Mouse (Mus musculus): ENCODE data around the gene Gm9913.

Gene Gm9913

DNA sequence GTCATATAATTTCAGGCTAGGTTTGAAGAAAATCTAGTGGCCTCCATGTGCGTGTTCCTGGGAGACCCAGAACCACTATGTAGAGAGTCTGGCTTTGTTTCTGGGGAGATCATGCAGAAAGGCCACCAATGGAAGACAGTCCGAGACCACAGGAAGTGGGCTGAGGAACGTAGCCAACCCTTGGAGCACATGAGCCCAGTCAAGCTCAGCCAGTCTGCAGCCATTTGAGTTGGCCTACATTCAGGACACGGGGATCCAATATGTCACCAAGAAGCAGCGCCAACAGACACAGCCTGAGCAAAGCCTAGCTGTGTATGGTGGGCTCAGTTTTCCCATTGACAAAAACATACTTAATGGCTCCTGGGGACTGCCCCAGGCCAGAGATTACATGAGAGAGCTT, 8.2 kb upstream of the Gm9913 start:
- in situ Hi-C loops (cut with MseI, MboI) = no loop called here

- in situ Hi-C loops (cut with MseI, MboI) = no loop called here
Measured at GRCm38 (mm10) chr2:125498216-125498615, 6.7 kb upstream of the Gm9913 start.

DNA sequence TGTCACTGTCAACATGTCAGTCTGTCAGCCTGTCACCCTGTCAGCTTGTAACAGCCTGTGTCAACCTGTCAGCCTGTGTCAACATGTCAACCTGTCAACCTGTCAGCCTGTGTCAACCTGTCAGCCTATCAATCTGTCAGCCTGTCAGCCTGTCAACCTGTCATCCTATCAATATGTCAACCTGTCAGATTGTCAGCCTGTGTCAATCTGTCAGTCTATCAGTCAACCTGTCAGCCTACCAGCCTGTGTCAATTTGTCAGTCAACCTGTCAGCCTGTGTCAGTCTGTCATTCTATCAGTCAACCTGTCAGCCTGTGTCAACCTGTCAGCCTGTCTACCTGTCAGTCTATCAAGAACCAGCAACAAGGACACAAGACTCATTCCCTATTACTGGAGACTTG, 3.4 kb upstream of the Gm9913 start:
- in situ Hi-C loops (cut with MseI, MboI) = no loop called here

DNA sequence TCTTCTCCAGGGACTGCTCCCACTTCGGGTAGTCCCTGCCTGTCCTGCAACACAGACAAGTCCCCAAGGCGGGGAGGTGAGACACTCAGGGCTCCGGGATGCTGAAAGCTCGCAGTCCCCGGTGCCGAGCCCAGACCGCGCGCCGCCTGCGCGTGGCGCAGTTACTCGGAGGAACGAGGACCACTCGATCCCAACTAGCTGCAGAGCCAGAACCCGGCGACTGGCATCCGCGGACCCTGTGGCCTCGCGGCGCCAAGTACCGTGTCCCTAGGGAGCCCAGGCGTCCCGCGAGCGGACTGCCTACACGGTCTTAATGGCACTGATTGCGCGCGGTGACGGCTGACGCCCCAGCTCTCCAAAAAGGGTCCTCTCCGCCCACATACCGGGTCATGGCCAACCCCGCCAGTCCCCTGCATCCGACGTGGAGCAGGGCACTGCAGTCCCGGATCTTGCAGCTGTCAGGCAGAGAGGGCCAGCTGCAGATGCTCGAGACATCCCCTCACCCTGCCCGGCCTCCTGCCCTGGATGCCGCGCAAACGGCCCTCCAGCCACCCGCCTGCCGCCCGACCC, 942 bp downstream of the Gm9913 start:
- in situ Hi-C loops (cut with MseI, MboI) = no loop called here

DNA sequence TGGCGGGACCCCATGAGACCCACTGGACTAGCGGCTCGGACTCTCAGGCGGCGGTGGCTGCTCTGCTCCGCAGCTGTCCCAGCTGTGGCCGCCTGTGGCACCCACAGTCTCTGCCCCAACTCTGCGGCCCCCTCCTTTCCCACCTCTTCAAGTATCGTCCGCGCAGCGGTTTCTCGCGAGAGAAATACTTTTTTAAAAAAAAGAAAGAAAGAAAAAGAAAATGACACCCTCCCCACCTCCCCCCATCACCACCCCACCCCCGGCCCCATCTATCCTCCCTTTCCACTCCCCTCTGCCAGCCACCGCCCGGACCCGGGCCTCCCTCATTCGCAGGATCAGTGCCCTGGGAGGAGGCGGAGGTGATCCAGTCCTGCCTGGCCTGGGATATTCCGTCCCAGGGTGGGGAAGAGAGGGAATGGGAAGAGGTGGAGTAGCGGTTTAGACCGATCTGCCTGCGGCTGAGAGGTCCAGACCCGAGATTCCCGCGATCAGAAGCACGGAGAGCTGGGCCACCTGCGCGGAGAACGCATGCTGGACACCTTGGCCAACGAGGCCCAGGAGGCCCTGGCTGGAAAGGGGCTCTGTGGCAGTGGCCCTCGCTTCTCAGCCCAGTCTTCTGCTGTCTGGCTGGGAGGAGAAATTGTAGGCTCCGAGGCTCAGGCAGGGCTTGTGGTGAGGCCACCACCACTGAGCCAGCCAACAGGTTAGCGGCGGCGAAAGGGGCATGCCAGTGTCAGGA, 1.6 kb downstream of the Gm9913 start:
- in situ Hi-C loops (cut with MseI, MboI) = no loop called here

DNA sequence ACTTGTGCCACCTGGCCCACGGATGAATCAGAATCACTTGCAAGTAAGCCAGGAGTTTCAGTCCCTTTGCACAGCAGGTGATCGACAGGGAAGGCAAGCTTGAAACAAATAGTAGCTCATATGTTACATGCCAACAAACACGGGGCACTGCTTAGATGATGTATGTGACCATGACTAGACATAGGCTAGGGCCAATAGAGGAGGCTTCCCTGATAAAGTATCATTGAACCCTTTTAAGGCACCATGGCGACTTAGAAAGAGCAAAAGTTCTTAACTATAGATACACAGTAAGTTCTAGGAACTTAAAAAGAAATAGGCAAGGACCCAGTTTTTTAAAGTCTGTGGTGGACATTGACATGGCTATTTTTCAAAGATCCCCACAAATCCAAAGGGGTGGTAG, 3.0 kb downstream of the Gm9913 start, which contains the start of gene Fbn1:
Fbn1 (minus strand) TSS at position 101 of the 400 bp plus-strand sequence.
- in situ Hi-C loops (cut with MseI, MboI) = no loop called here

GRCm38 (mm10) chr2:125508381-125508780, 3.5 kb downstream of the Gm9913 start:
- in situ Hi-C loops (cut with MseI, MboI) = no loop called here

DNA sequence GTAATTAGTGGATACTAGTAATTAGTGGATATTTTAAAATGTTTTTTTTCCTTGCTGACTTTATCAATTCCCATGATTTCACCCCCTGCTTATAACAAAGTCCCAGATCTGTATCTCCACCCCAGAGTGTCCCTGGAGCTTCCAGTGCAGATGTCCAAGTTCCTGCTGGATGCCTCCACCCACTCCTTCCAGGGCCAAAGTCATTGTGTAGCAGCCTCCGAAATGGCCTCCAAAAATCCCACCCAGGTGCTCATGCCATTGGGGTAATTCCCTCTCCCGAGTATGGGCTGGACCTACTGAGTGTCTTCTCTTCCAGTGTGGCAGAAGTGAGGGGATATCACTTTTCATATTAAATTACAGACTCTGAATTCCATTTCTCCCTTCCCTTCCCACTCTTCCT, 5.9 kb downstream of the Gm9913 start:
- in situ Hi-C loops (cut with MseI, MboI) = no loop called here

GRCm38 (mm10) chr2:125511898-125512297, 7.0 kb downstream of the Gm9913 start:
- in situ Hi-C loops (cut with MseI, MboI) = no loop called here

DNA sequence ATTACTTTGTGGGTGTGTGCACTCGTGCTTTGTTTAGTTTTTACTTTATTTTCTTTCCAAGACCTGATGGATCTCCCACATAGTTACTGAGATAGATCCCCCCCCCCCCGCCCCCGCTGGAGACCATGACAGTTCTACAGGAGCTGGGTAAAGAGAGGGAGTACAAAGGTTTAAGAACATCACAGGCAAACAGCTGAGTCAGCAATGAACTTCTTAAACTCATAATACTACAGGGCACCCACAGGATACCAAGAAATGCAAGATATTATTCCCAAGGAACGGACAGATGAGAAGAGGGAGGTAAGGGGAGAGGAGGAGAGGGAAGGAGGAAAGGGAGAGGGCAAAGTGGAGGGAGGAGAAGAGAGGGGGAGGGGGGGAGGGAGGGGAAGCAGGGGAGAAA, 7.7 kb downstream of the Gm9913 start:
- in situ Hi-C loops (cut with MseI, MboI) = no loop called here

- in situ Hi-C loops (cut with MseI, MboI) = no loop called here
Measured at GRCm38 (mm10) chr2:125514391-125514790, 9.5 kb downstream of the Gm9913 start.

DNA sequence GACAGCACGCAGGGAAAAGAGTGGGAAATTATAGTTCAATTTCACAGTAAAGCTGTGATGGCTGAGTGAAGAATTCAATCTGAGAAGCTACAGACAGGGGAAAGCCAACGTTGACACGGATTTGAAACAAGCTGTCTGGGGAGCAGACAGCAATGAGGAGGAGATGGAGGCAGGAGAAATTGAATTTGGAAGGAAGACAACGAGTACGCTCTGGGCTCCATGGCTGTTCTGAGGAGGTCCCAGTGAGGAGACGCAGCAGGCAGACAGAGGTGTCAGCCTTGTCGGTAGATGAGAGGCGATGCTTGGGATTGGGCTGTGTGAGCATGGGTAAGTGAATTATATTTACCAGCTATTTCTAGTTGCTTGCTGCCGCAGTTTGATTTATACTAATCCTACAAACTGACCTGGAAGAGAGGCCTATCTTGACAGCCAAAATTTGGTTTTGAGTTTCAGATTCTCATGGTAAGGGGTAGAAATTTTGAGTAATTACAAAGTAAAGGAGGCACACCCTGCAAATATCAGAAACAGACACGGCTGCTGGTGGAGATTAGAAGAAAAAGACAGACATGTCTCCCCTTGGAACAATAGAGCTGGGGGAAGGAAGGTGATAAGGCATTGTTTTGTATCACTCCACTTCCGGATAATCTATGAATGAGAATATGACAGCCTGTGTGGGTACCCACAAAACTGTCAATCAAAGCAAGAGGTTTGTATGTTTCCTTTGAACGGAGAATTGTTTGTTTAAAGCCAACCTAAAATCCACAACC, 10.6 kb downstream of the Gm9913 start:
- in situ Hi-C loops (cut with MseI, MboI) = no loop called here

DNA sequence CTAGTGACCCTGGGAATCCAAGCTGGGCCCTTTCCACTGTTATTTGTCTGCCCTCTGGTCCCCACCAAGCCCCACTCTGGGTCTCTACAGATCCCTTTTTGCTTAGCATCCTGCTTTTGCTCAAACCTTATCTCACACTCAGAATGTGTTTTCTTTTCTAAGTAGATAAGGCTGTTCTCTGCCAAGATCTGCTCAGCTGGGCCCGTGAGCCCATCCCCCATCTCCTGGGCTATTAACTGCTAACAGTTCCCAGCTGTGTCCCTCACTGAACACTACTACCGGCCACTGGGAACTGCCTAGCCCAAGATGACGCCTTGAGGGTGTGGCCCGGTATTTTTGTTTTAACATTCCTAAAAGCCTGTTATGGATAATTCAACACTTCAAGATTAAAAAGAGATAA, 11.7 kb downstream of the Gm9913 start:
- in situ Hi-C loops (cut with MseI, MboI) = no loop called here

DNA sequence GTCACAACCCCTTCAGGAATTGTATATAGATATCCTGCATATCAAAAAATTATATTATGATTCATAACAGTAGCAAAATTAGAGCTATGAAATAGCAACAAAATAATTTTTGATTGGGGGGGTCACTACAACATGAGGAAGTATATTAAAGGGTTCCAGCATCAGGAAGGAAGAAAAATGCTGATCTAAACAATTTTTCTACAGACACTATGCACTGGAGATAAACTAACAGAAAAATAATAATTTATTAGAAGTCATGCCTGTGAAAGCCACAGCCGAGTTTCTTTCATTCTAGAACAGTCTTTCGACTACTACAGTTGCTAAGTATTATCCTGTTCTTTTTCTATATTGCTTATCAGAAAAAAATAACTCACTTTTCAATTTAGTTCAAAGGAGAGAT, 20.6 kb downstream of the Gm9913 start:
- in situ Hi-C loops (cut with MseI, MboI) = no loop called here

DNA sequence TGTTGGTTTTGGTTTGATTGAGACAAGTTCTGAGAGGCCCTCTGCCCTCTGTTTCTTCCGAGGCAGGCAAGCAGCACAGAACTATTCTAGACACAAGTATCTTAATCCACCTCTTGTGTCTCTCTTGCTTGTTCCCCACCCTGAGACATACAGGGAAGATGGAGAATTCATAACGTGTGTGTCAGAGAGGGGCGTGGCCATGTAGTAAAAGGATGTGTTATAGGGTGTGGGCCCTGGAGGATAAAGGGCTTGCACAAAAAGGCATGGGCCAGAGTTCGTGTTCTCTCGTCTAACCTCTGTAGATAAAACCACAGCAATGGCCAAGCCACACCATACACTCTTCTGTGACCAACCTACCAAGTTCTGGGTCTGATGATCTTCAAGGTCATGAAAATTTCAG, 21.7 kb downstream of the Gm9913 start:
- in situ Hi-C loops (cut with MseI, MboI) = no loop called here

GRCm38 (mm10) chr2:125530665-125531064, 25.8 kb downstream of the Gm9913 start:
- in situ Hi-C loops (cut with MseI, MboI) = no loop called here

- in situ Hi-C loops (cut with MseI, MboI) = no loop called here
Measured at GRCm38 (mm10) chr2:125539640-125540039, 34.8 kb downstream of the Gm9913 start.

DNA sequence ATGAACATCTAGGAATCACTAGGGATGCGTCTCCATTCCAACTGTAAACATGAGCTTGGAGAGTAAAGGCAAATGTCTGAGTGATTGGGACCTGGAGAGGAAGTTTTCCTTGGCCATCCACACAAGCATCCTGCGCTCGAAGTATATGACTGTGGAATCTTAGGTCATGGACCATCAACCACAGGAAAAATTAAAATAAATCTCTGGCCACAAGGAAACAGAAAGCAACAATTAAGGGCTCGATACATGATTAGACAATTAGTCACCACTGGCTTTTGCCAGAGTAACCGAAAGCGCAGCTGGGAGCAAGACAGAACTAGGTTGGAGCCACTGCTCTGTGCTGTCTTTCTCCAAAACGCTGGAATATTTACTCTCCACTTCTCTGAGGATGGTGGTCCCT, 35.7 kb downstream of the Gm9913 start:
- in situ Hi-C loops (cut with MseI, MboI) = no loop called here

DNA sequence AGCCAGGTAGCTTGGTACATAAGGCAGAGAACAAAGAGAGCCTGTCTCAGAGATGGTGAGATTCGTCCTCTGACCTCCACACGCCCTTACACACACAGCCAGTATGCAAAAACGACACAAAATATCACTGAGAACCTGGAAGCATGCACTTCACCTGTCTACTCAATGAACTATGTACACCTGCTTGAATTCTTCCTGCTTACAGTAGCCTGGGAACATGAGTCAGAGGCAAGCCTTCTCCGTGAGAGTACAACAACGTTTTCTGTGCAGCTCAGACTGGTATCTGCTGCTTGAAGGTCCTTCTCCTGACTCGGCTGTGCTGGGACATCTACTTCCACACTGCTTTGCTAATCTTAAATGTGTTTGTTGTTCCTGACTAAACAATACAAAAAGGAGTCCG, 36.6 kb downstream of the Gm9913 start:
- in situ Hi-C loops (cut with MseI, MboI) = no loop called here

- in situ Hi-C loops (cut with MseI, MboI) = no loop called here
Measured at GRCm38 (mm10) chr2:125543646-125544045, 38.8 kb downstream of the Gm9913 start.

- in situ Hi-C loops (cut with MseI, MboI) = no loop called here
Measured at GRCm38 (mm10) chr2:125544986-125545385, 40.1 kb downstream of the Gm9913 start.

DNA sequence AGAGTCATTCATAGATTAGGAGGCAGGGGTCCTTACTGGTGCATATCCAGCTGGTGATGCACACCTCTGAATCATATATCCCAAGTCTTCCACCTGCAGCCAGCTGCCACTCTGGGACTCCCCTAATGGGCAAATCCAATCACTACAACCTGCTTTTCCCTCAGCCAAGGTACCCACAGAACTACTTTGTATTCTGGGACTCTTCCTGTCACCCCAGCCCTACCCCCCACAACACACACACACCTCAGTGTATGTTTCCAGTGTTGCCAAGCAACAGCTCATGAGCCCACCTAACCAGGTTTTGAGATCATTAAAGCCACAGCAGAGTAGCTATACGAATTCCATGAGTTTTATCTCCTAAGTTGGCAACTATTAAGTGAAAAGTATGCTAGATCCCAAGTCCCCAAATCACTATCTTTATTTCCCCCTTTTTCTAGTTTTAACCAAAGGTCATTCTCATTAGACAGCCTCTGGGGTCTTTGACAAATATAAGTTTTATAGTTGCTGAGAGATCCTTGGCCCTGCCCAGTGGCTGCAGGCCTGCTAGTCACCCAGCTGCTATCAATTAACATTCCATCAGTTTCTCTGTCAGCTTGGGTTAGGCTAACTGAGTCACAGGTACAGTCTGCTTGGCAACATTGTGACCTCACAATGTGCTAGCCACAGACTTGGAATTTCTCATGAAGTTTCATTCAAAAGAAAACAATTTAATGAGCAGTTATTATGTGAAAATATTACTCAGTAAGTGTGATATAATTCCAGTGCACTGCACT, 44.1 kb downstream of the Gm9913 start:
- in situ Hi-C loops (cut with MseI, MboI) = no loop called here

Data from mouse trophoblast stem cell (cell line).